Mouse (Mus musculus): ENCODE data around the gene Zbtb18. TPM values are rescaled to one million over a fixed set of nuclear protein-coding genes. Genes with fewer than 3 reads are reported as not detected.

Zbtb18 gene
- polyA plus RNA-seq, 1 experiment = 54.3 TPM

GRCm38 (mm10) chr1:177470091-177470490 lies 27.9 kb downstream of the Zbtb18 start:
- H3K4me2 ChIP-seq (ENCODE audit: low read depth) = no peak overlapping the region
- no peaks in the 10 kb centered on the region for H3K36me3 ChIP-seq (ENCODE audit: control insufficient read depth, insufficient read depth)
- no peak overlapping the region for H3ac ChIP-seq (ENCODE audit: control insufficient read depth, insufficient read length)
- no peaks in the 10 kb centered on the region for H3K79me2 ChIP-seq (ENCODE audit: control insufficient read depth, insufficient read depth)
- no peak overlapping the region for H3K4me3 ChIP-seq
- H3K27me3 ChIP-seq (ENCODE audit: control insufficient read depth, insufficient read depth, insufficient read length) = no peaks in the 10 kb centered on the region
- TF ChIP-seq MAX (IDR thresholded peaks at IDR 0.05; ENCODE audit: low read depth) (no peak), POLR2A (IDR thresholded peaks at IDR 0.05; ENCODE audit: insufficient read length, low read depth) (no peak), POLR2AphosphoS2 (IDR thresholded peaks at IDR 0.05; ENCODE audit: insufficient read length, low read depth) (no peak), MYOG (IDR thresholded peaks at IDR 0.05; ENCODE audit: control insufficient read depth in 1 of 3, insufficient read depth in 1 of 3, insufficient read length in 2 of 3, low read depth in 2 of 3) (no peak), REST (IDR thresholded peaks at IDR 0.05; ENCODE audit: insufficient read depth, insufficient read length) (no peak), E2F4 (IDR thresholded peaks at IDR 0.05; ENCODE audit: insufficient read depth) (no peak), TCF12 (IDR thresholded peaks at IDR 0.05; ENCODE audit: insufficient read depth, poor library complexity, severe bottlenecking) (no peak), SRF (IDR thresholded peaks at IDR 0.05; ENCODE audit: control insufficient read depth, insufficient read length, low read depth) (no peak)

GRCm38 (mm10) chr1:177470951-177471350 lies 28.8 kb downstream of the Zbtb18 start:
- Histone ChIP-seq H3ac (ENCODE audit: control insufficient read depth, insufficient read length) (no peak overlapping the region), H3K4me3 (no peak overlapping the region), H3K4me2 (ENCODE audit: low read depth) (no peak overlapping the region), H3K79me2 (ENCODE audit: control insufficient read depth, insufficient read depth) (no peaks in the 10 kb centered on the region), H3K36me3 (ENCODE audit: control insufficient read depth, insufficient read depth) (no peaks in the 10 kb centered on the region), H3K27me3 (ENCODE audit: control insufficient read depth, insufficient read depth, insufficient read length) (no peaks in the 10 kb centered on the region)
- TF ChIP-seq MAX (IDR thresholded peaks at IDR 0.05; ENCODE audit: low read depth) (no peak), MYOD1 (IDR thresholded peaks at IDR 0.05; ENCODE audit: control insufficient read depth in 1 of 3, insufficient read length in 2 of 3, low read depth in 2 of 3) (no peak), USF1 (IDR thresholded peaks at IDR 0.05; ENCODE audit: low read depth) (no peak), POLR2A (IDR thresholded peaks at IDR 0.05; ENCODE audit: insufficient read length, low read depth) (no peak), MYOG (IDR thresholded peaks at IDR 0.05; ENCODE audit: control insufficient read depth in 1 of 3, insufficient read depth in 1 of 3, insufficient read length in 2 of 3, low read depth in 2 of 3) (no peak), REST (IDR thresholded peaks at IDR 0.05; ENCODE audit: insufficient read depth, insufficient read length) (no peak), POLR2AphosphoS2 (IDR thresholded peaks at IDR 0.05; ENCODE audit: insufficient read length, low read depth) (no peak), E2F4 (IDR thresholded peaks at IDR 0.05; ENCODE audit: insufficient read depth) (no peak), TCF3 (IDR thresholded peaks at IDR 0.05; ENCODE audit: insufficient read length, low read depth) (no peak), CEBPB (IDR thresholded peaks at IDR 0.05; ENCODE audit: insufficient read depth, poor library complexity, severe bottlenecking) (no peak), TCF12 (IDR thresholded peaks at IDR 0.05; ENCODE audit: insufficient read depth, poor library complexity, severe bottlenecking) (no peak), SRF (IDR thresholded peaks at IDR 0.05; ENCODE audit: control insufficient read depth, insufficient read length, low read depth) (no peak)

GRCm38 (mm10) chr1:177475542-177476197 lies 33.5 kb downstream of the Zbtb18 start:
- Histone ChIP-seq H3K27me3 (ENCODE audit: control insufficient read depth, insufficient read depth, insufficient read length) (no peaks in the 10 kb centered on the region), H3K4me3 (no peak overlapping the region), H3ac (ENCODE audit: control insufficient read depth, insufficient read length) (no peak overlapping the region), H3K79me2 (ENCODE audit: control insufficient read depth, insufficient read depth) (no peaks in the 10 kb centered on the region), H3K36me3 (ENCODE audit: control insufficient read depth, insufficient read depth) (no peaks in the 10 kb centered on the region), H3K4me2 (ENCODE audit: low read depth) (no peak overlapping the region)
- TF ChIP-seq USF1 (IDR thresholded peaks at IDR 0.05; ENCODE audit: low read depth) (no peak), MYOD1 (IDR thresholded peaks at IDR 0.05; ENCODE audit: control insufficient read depth in 1 of 3, insufficient read length in 2 of 3, low read depth in 2 of 3) (no peak), MAX (IDR thresholded peaks at IDR 0.05; ENCODE audit: low read depth) (no peak), E2F4 (IDR thresholded peaks at IDR 0.05; ENCODE audit: insufficient read depth) (no peak), SRF (IDR thresholded peaks at IDR 0.05; ENCODE audit: control insufficient read depth, insufficient read length, low read depth) (no peak), POLR2A (IDR thresholded peaks at IDR 0.05; ENCODE audit: insufficient read length, low read depth) (no peak), TCF3 (IDR thresholded peaks at IDR 0.05; ENCODE audit: insufficient read length, low read depth) (no peak), MYOG (IDR thresholded peaks at IDR 0.05; ENCODE audit: control insufficient read depth in 1 of 3, insufficient read depth in 1 of 3, insufficient read length in 2 of 3, low read depth in 2 of 3) (no peak), POLR2AphosphoS2 (IDR thresholded peaks at IDR 0.05; ENCODE audit: insufficient read length, low read depth) (no peak), TCF12 (IDR thresholded peaks at IDR 0.05; ENCODE audit: insufficient read depth, poor library complexity, severe bottlenecking) (no peak), CEBPB (IDR thresholded peaks at IDR 0.05; ENCODE audit: insufficient read depth, poor library complexity, severe bottlenecking) (no peak), REST (IDR thresholded peaks at IDR 0.05; ENCODE audit: insufficient read depth, insufficient read length) (no peak)

GRCm38 (mm10) chr1:177478578-177478977 lies 36.4 kb downstream of the Zbtb18 start:
- Histone ChIP-seq H3K36me3 (ENCODE audit: control insufficient read depth, insufficient read depth) (no peaks in the 10 kb centered on the region), H3K27me3 (ENCODE audit: control insufficient read depth, insufficient read depth, insufficient read length) (no peaks in the 10 kb centered on the region), H3K79me2 (ENCODE audit: control insufficient read depth, insufficient read depth) (no peaks in the 10 kb centered on the region), H3K4me2 (ENCODE audit: low read depth) (no peak overlapping the region), H3ac (ENCODE audit: control insufficient read depth, insufficient read length) (no peak overlapping the region), H3K4me3 (no peak overlapping the region)
- TF ChIP-seq POLR2A (IDR thresholded peaks at IDR 0.05; ENCODE audit: insufficient read length, low read depth) (no peak), MAX (IDR thresholded peaks at IDR 0.05; ENCODE audit: low read depth) (no peak), MYOD1 (IDR thresholded peaks at IDR 0.05; ENCODE audit: control insufficient read depth in 1 of 3, insufficient read length in 2 of 3, low read depth in 2 of 3) (no peak), MYOG (IDR thresholded peaks at IDR 0.05; ENCODE audit: control insufficient read depth in 1 of 3, insufficient read depth in 1 of 3, insufficient read length in 2 of 3, low read depth in 2 of 3) (no peak), USF1 (IDR thresholded peaks at IDR 0.05; ENCODE audit: low read depth) (no peak), TCF3 (IDR thresholded peaks at IDR 0.05; ENCODE audit: insufficient read length, low read depth) (no peak), REST (IDR thresholded peaks at IDR 0.05; ENCODE audit: insufficient read depth, insufficient read length) (no peak), CEBPB (IDR thresholded peaks at IDR 0.05; ENCODE audit: insufficient read depth, poor library complexity, severe bottlenecking) (no peak), SRF (IDR thresholded peaks at IDR 0.05; ENCODE audit: control insufficient read depth, insufficient read length, low read depth) (no peak), TCF12 (IDR thresholded peaks at IDR 0.05; ENCODE audit: insufficient read depth, poor library complexity, severe bottlenecking) (no peak), E2F4 (IDR thresholded peaks at IDR 0.05; ENCODE audit: insufficient read depth) (no peak)
